Mouse (Mus musculus): ENCODE measurements around the gene Mpp2. TPM values are rescaled to one million over a fixed set of nuclear protein-coding genes. Genes with fewer than 3 reads are reported as not detected.

Mpp2 gene
- 7.5 and 8.8 TPM in 2 replicates for polyA plus RNA-seq (2015; fragmentation: Nextera tagmentation; extraction: Ambion mirVana)

GRCm38 (mm10) chr11:102087931-102088898 is at the start of gene Mpp2:
Gene Mpp2 (minus strand): TSS chr11:102088515.
- peak; percentile 32; the same call in 1 of the 2 replicates for ATAC-seq (ENCODE audit: insufficient number of reproducible peaks, low FRiP score, low TSS enrichment, low read depth)
- H3K36me3 ChIP-seq = no peaks in the 10 kb centered on the region
- H3K4me2 ChIP-seq = peak within 1 kb of the TSS; percentile 92
- peak within 1 kb of the TSS; percentile 68 for H3K4me3 ChIP-seq
- WGBS = under 1% methylated on average over 49 of the region's 49 CpGs
- peak within 1 kb of the TSS; percentile 58 for H3K9ac ChIP-seq
- H3K27ac ChIP-seq = peak within 1 kb of the TSS; percentile 89
- no peaks in the 10 kb centered on the region for H3K27me3 ChIP-seq
- no peaks in the 10 kb centered on the region for H3K9me3 ChIP-seq
- peaks cover 26% of the 10 kb centered on the region for H3K4me1 ChIP-seq

- Histone ChIP-seq H3K27ac (no peak overlapping the region), H3K4me2 (peak overlapping the region; percentile 72), H3K4me1 (peaks cover 7% of the 10 kb centered on the region; the same call in 1 of the 2 replicates), H3K36me3 (no peaks in the 10 kb centered on the region), H3K4me3 (peak overlapping the region; percentile 36), H3K9ac (peak overlapping the region; percentile 33; the same call in 1 of the 2 replicates), H3K9me3 (no peaks in the 10 kb centered on the region), H3K27me3 (peaks cover 5% of the 10 kb centered on the region)
- ATAC-seq (ENCODE audit: insufficient number of reproducible peaks, low FRiP score, low TSS enrichment, low read depth) = no peak
- 45% methylated on average over 13 of the region's 13 CpGs for WGBS
Measured at GRCm38 (mm10) chr11:102137625-102138446, 49.5 kb upstream of the Mpp2 start.

DNA sequence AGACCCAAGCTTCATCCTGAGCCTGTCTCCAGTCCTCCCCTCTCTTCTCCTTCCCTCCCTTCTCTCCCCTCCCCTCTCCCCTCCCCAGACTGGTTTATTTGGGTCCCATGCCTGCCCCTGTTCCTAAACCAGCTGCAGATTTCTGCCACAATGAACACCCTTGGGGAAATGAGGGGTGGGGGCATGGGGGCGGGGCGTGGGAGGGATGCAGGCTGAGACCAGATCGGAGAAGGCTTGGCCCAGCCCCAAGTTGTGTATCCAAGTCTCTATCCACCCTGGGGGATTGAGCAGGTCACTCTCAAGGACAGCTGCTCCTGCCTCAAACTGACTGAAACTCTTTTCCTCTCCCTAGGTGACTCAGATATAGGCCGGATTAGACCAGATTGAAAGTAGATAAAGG is 46.2 kb upstream of the Mpp2 start:
- Histone ChIP-seq H3K36me3 (no peaks in the 10 kb centered on the region), H3K4me3 (no peak overlapping the region), H3K27me3 (no peaks in the 10 kb centered on the region), H3K9me3 (no peaks in the 10 kb centered on the region), H3K9ac (no peak overlapping the region), H3K4me1 (peaks cover 7% of the 10 kb centered on the region; the same call in 1 of the 2 replicates), H3K27ac (no peak overlapping the region), H3K4me2 (no peak overlapping the region)
- no peak for ATAC-seq (ENCODE audit: insufficient number of reproducible peaks, low FRiP score, low TSS enrichment, low read depth)
- 13% methylated on average over 4 of the region's 4 CpGs for WGBS

DNA sequence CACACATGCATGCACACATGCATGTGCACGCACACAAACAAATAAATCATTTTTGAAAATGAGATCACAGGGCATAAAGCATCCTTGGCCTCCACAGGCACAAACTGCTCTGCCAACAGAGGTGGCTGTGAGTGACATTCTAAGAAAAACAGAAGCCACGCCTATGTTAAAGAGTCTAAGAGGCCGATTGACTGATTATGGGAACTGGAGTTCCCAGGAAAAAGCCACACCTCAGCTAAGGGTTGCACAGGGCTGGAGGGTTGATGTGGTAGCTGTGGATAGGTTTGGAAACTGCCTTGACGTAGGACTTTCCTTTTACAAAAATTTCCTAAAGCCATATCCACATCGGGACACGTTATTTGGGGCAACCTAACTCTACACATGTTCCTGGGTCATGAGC is 29.1 kb upstream of the Mpp2 start:
- Histone ChIP-seq H3K9me3 (no peaks in the 10 kb centered on the region), H3K4me3 (no peak overlapping the region), H3K4me1 (no peaks in the 10 kb centered on the region), H3K4me2 (no peak overlapping the region), H3K27me3 (no peaks in the 10 kb centered on the region), H3K9ac (no peak overlapping the region), H3K27ac (no peak overlapping the region), H3K36me3 (no peaks in the 10 kb centered on the region)
- ATAC-seq (ENCODE audit: insufficient number of reproducible peaks, low FRiP score, low TSS enrichment, low read depth) = no peak
- 73% methylated on average over 6 of the region's 6 CpGs for WGBS

DNA sequence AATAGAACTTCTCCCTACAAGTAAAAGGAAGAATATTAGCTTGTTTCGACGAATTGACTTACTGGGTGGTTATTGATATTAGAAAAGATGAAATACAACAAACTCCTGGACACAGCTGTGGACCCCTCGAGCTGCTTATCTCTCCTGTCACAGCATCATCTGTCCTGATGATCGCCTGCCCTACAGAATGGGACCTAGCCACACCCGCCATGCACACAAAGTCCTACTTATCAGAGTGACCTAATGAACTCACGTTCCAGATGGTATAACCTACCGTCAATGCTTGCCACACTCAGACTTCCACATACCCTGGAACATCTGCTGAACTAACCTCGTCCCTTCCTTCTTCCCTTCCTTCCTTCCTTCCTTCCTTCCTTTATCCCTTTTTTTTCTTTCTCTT is 27.9 kb upstream of the Mpp2 start:
- Histone ChIP-seq H3K9ac (no peak overlapping the region), H3K27me3 (no peaks in the 10 kb centered on the region), H3K4me3 (no peak overlapping the region), H3K36me3 (no peaks in the 10 kb centered on the region), H3K27ac (no peak overlapping the region), H3K9me3 (no peaks in the 10 kb centered on the region), H3K4me2 (no peak overlapping the region), H3K4me1 (no peaks in the 10 kb centered on the region)
- 73% methylated on average over 8 of the region's 8 CpGs for WGBS
- no peak for ATAC-seq (ENCODE audit: insufficient number of reproducible peaks, low FRiP score, low TSS enrichment, low read depth)

GRCm38 (mm10) chr11:102111576-102111975 is 23.3 kb upstream of the Mpp2 start:
- Histone ChIP-seq H3K36me3 (no peaks in the 10 kb centered on the region), H3K27me3 (peaks cover 36% of the 10 kb centered on the region), H3K4me1 (peaks cover 10% of the 10 kb centered on the region), H3K27ac (no peak overlapping the region), H3K9me3 (no peaks in the 10 kb centered on the region), H3K4me2 (no peak overlapping the region), H3K4me3 (no peak overlapping the region), H3K9ac (no peak overlapping the region)
- 67% methylated on average over 5 of the region's 5 CpGs for WGBS
- ATAC-seq (ENCODE audit: insufficient number of reproducible peaks, low FRiP score, low TSS enrichment, low read depth) = no peak

DNA sequence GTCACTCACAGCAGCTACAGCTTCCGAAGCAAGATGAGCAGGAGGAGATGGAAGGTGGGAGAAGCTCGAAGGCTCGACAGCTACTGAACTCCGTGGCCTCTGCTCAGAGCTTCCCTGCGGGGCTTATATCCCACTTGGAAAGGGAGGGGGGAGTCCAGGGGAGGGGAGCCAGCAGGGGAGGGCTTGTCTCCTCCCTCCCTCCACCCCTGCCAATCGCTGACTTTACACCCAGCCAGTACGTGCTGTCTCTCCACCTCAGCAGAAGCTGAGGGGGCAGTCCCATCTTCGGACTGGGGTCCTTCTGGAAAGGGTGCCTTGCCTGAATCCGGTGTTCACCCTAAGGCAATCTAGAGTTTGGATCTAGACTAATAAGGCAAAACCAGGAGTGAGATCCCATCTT is 19.4 kb upstream of the Mpp2 start, which contains the start of gene Pyy:
Gene Pyy (minus strand): TSS at position 101 of the 400 bp plus-strand sequence.
- H3K36me3 ChIP-seq = no peaks in the 10 kb centered on the region
- peaks cover 10% of the 10 kb centered on the region for H3K4me1 ChIP-seq
- H3K9me3 ChIP-seq = no peaks in the 10 kb centered on the region
- H3K27ac ChIP-seq = no peak within 1 kb of the TSS
- H3K27me3 ChIP-seq = peaks cover 68% of the 10 kb centered on the region
- no peak for ATAC-seq (ENCODE audit: insufficient number of reproducible peaks, low FRiP score, low TSS enrichment, low read depth)
- 4% methylated on average over 9 of the region's 9 CpGs for WGBS
- peak within 1 kb of the TSS; percentile 25; the same call in 1 of the 2 replicates for H3K4me2 ChIP-seq
- no peak within 1 kb of the TSS for H3K4me3 ChIP-seq
- no peak within 1 kb of the TSS for H3K9ac ChIP-seq

GRCm38 (mm10) chr11:102106911-102107310 is 18.6 kb upstream of the Mpp2 start:
- no peaks in the 10 kb centered on the region for H3K36me3 ChIP-seq

GRCm38 (mm10) chr11:102102485-102103258 is 14.4 kb upstream of the Mpp2 start:
- Histone ChIP-seq H3K9ac (no peak overlapping the region), H3K27ac (no peak overlapping the region), H3K36me3 (no peaks in the 10 kb centered on the region), H3K4me2 (no peak overlapping the region), H3K9me3 (no peaks in the 10 kb centered on the region), H3K27me3 (peaks cover 55% of the 10 kb centered on the region), H3K4me3 (no peak overlapping the region), H3K4me1 (peaks cover 12% of the 10 kb centered on the region)
- WGBS = 19% methylated on average over 17 of the region's 17 CpGs
- ATAC-seq (ENCODE audit: insufficient number of reproducible peaks, low FRiP score, low TSS enrichment, low read depth) = no peak

More at GRCm38 (mm10) chr11:102106911-102107310, 18.6 kb upstream of the Mpp2 start:
- H3K27ac ChIP-seq = no peak overlapping the region
- 2% methylated on average over 21 of the region's 21 CpGs for WGBS
- peak overlapping the region; percentile 25; the same call in 1 of the 2 replicates for H3K4me2 ChIP-seq
- no peak overlapping the region for H3K9ac ChIP-seq
- H3K27me3 ChIP-seq = peaks cover 68% of the 10 kb centered on the region
- ATAC-seq (ENCODE audit: insufficient number of reproducible peaks, low FRiP score, low TSS enrichment, low read depth) = no peak
- no peak overlapping the region for H3K4me3 ChIP-seq
- no peaks in the 10 kb centered on the region for H3K9me3 ChIP-seq
- H3K4me1 ChIP-seq = peaks cover 15% of the 10 kb centered on the region

DNA sequence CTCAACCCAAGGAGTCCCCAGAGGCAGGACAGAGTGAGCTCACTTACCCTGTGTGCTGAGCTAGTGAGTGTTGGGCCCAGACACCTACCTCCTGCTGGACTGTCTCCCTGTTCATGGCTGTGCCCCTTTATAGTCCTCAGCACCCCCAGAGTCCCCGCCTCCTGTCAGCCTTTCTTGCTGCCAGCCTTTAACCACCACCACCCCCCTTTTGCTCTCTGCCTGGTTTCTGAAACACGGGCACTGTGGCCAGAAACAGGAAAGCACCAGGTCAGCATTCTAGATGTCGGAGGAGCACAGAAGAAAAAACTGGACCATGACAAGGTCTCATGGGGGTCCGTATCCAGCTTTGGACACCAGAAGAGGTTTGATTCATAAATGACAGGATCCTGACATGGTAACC is 12.9 kb upstream of the Mpp2 start, which contains the start of gene Ppy:
Gene Ppy (minus strand): TSS at position 101 of the 400 bp plus-strand sequence.
- Histone ChIP-seq H3K27me3 (peaks cover 41% of the 10 kb centered on the region), H3K4me3 (no peak within 1 kb of the TSS), H3K9me3 (no peaks in the 10 kb centered on the region), H3K4me1 (peaks cover 20% of the 10 kb centered on the region), H3K4me2 (no peak within 1 kb of the TSS), H3K36me3 (no peaks in the 10 kb centered on the region), H3K9ac (no peak within 1 kb of the TSS), H3K27ac (no peak within 1 kb of the TSS)
- WGBS = 76% methylated on average over 4 of the region's 4 CpGs
- ATAC-seq (ENCODE audit: insufficient number of reproducible peaks, low FRiP score, low TSS enrichment, low read depth) = no peak

DNA sequence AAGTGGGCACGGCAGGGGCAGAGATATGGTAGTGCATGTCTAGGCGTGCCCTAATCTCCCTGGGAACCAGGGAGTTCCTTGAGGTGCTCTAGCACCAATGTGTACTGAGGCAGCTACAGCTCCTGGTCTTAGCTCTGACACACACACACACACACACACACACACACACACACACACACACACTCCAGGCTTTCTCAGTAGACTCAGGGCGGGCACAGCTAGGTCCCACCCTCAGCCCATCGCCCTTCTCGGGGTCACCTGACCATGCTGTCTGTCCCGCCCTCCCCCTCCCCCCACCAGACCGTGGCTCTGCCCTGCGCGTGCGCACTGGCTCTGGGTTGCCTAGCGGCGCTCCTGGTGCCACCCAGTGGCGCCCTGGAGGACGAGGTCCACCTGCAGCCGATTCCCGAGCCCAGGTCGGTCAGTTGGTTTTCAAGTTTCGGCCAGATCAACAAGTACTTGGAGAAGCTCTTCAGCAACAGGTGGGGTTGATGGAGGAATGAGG is 8.6 kb upstream of the Mpp2 start:
- H3K36me3 ChIP-seq = no peaks in the 10 kb centered on the region
- H3K9ac ChIP-seq = no peak overlapping the region
- H3K27ac ChIP-seq = peak overlapping the region; percentile 43; the same call in 1 of the 2 replicates
- peaks cover 17% of the 10 kb centered on the region for H3K4me1 ChIP-seq
- H3K27me3 ChIP-seq = peaks cover 12% of the 10 kb centered on the region; the same call in 1 of the 2 replicates
- H3K4me2 ChIP-seq = peak overlapping the region; percentile 50
- WGBS = 5% methylated on average over 16 of the region's 18 CpGs
- H3K4me3 ChIP-seq = peak overlapping the region; percentile 32
- H3K9me3 ChIP-seq = no peaks in the 10 kb centered on the region
- peak; percentile 90 for ATAC-seq (ENCODE audit: insufficient number of reproducible peaks, low FRiP score, low TSS enrichment, low read depth)
